Mouse (Mus musculus): ENCODE results near the gene Tmtc2.
A peak's percentile ranks its signal among the peaks of the same experiment; 100 is the strongest.

Tmtc2 gene

GRCm38 (mm10) chr10:105416601-105417000 lies 157.7 kb downstream of the Tmtc2 start:
- DNase-seq (ENCODE audit: low read depth, low spot score) = no peak

GRCm38 (mm10) chr10:105405856-105406527 lies 168.3 kb downstream of the Tmtc2 start:
- DNase-seq (ENCODE audit: low read depth, low spot score) = no peak

- DNase-seq (ENCODE audit: low read depth, low spot score) = no peak
Observed at GRCm38 (mm10) chr10:105403931-105404330, 170.3 kb downstream of the Tmtc2 start.

- peak; percentile 29 for DNase-seq (ENCODE audit: low read depth, low spot score)
Observed at GRCm38 (mm10) chr10:105402481-105402779, 171.8 kb downstream of the Tmtc2 start.

- DNase-seq (ENCODE audit: low read depth, low spot score) = peak; percentile 91
Observed at GRCm38 (mm10) chr10:105401754-105402480, 172.3 kb downstream of the Tmtc2 start.

- peak; percentile 63 for DNase-seq (ENCODE audit: low read depth, low spot score)
Observed at GRCm38 (mm10) chr10:105399316-105399715, 174.9 kb downstream of the Tmtc2 start.

- no peak for DNase-seq (ENCODE audit: low read depth, low spot score)
Observed at GRCm38 (mm10) chr10:105384065-105384464, 190.2 kb downstream of the Tmtc2 start.

GRCm38 (mm10) chr10:105381705-105382104 lies 192.5 kb downstream of the Tmtc2 start:
- no peak for DNase-seq (ENCODE audit: low read depth, low spot score)

- no peak for DNase-seq (ENCODE audit: low read depth, low spot score)
Observed at GRCm38 (mm10) chr10:105381202-105381601, 193.0 kb downstream of the Tmtc2 start.

GRCm38 (mm10) chr10:105380584-105380983 lies 193.7 kb downstream of the Tmtc2 start:
- no peak for DNase-seq (ENCODE audit: low read depth, low spot score)

- DNase-seq (ENCODE audit: low read depth, low spot score) = peak; percentile 31
Observed at GRCm38 (mm10) chr10:105377711-105378110, 196.5 kb downstream of the Tmtc2 start.

GRCm38 (mm10) chr10:105373265-105373664 lies 201.0 kb downstream of the Tmtc2 start:
- DNase-seq (ENCODE audit: low read depth, low spot score) = no peak

- DNase-seq (ENCODE audit: low read depth, low spot score) = no peak
Observed at GRCm38 (mm10) chr10:105368242-105368641, 206.0 kb downstream of the Tmtc2 start.

GRCm38 (mm10) chr10:105364480-105364879 lies 209.8 kb downstream of the Tmtc2 start:
- no peak for DNase-seq (ENCODE audit: low read depth, low spot score)

- DNase-seq (ENCODE audit: low read depth, low spot score) = no peak
Observed at GRCm38 (mm10) chr10:105350301-105350700, 223.9 kb downstream of the Tmtc2 start.

- DNase-seq (ENCODE audit: low read depth, low spot score) = no peak
Observed at GRCm38 (mm10) chr10:105345920-105346319, 228.3 kb downstream of the Tmtc2 start.

GRCm38 (mm10) chr10:105332856-105333255 lies 241.4 kb downstream of the Tmtc2 start:
- DNase-seq (ENCODE audit: low read depth, low spot score) = peak; percentile 56

GRCm38 (mm10) chr10:105330327-105330726 lies 243.9 kb downstream of the Tmtc2 start:
- no peak for DNase-seq (ENCODE audit: low read depth, low spot score)

- DNase-seq (ENCODE audit: low read depth, low spot score) = no peak
Observed at GRCm38 (mm10) chr10:105323646-105324192, 250.5 kb downstream of the Tmtc2 start.

GRCm38 (mm10) chr10:105319299-105320057 lies 254.8 kb downstream of the Tmtc2 start:
- no peak for DNase-seq (ENCODE audit: low read depth, low spot score)

- no peak for DNase-seq (ENCODE audit: low read depth, low spot score)
Observed at GRCm38 (mm10) chr10:105318869-105319268, 255.4 kb downstream of the Tmtc2 start.

- no peak for DNase-seq (ENCODE audit: low read depth, low spot score)
Observed at GRCm38 (mm10) chr10:105312986-105313385, 261.3 kb downstream of the Tmtc2 start.
